Mouse (Mus musculus) retina, postnatal 1 day (tissue): ENCODE data around the gene Gm9913.

Experiments used
- DNase-seq: peaks from one replicate; pipeline ENCODE4 v3.0.0-alpha.2; 2012

Gene Gm9913

GRCm38 (mm10) chr2:125505006-125505745 is at the start of gene Gm9913:
Gene Gm9913, plus strand, starts transcription at chr2:125505089.
- peak; percentile 60 for DNase-seq

DNA sequence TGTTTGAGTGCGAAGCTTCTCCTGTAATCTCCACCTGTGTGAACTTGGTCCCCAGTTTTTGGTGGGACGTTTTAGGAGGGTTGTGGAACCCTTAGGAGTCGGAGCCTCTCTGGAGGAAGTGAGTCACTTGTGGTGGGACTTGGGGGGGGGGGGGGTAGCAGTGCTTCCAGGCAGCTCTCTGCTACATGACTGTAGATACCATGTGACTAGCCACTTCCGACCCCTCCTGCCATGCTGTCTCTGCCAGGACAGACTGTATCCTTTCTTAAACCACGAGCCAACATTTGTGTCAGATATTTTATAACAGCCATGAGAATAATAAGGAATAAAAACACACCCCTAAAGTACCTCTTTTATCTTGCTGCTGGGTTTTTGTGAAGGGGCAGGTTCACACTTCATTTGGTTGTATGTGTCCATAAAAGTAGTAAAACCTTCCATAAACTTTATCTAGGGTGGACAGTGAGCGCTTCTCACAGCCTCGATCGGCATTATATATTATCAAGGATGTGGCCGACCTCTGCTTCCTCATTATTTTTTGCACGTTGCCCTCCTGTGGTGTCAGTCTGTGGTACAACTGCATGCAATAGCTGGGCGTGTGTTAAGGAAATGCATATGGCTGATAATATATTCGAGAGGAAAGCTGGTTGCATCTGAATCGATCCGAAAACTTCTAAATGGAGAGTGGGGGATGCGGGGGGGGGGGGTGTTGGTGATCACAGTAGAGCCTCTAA is 48.7 kb upstream of the Gm9913 start:
- DNase-seq = no peak

GRCm38 (mm10) chr2:125459087-125459486 is 45.8 kb upstream of the Gm9913 start:
- no peak for DNase-seq

GRCm38 (mm10) chr2:125464036-125464435 is 40.9 kb upstream of the Gm9913 start:
- DNase-seq = no peak

DNA sequence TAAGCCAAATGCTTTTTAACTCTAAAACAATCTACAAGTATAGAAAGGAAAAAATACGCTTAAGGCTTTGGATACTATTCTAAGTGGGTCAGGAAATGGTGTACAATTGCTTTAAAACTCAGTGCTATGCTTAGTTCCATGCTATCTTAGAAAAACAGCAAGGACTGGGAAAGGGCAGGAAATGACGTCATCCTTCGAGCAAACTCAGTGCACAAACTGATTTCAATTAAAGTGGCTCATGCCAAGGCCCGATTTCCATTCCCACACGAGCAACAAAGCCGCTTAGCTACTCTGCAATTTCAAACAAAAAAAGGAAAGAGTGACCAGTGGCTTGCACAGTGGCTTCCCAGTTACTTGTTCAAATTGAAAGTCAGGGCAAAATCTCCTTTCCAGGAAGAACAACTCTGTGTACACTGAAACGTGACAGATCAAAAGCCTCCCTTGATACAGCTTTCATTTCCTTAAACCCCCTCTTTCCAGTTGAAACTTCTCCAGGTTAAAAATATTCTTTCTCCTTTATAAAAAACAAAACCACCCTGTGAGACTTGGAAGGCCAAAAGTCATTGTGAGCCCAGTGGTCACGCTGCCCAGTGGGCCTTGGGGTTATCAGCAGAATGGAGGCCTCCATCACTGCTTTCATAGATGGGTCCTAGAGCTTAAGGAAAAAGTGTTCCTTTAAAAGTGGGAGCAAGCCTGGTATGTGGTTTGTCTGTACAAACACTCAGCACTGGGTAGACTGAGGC is 34.2 kb upstream of the Gm9913 start:
- peak; percentile 4 for DNase-seq

GRCm38 (mm10) chr2:125471721-125472120 is 33.2 kb upstream of the Gm9913 start:
- DNase-seq = no peak

DNA sequence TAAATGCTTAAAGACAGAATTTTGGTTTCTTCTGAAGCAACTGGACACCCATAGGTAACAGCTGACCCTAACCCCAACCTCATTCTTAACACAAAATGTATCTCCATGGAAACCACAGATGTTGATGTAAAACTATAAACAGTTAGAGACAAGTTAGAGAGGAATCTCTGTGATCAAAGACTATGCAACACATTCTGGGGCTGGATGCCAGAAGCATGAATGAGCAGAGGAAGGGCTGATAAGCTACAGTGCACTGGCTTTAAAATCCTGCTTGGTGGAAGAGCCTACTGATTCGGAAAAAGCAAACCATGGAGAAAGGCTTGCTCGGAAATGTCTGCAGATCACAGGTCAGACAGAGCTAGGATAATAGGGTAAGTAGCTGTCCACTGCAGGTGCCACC is 31.7 kb upstream of the Gm9913 start:
- no peak for DNase-seq

GRCm38 (mm10) chr2:125474690-125475089 is 30.2 kb upstream of the Gm9913 start:
- DNase-seq = no peak

DNA sequence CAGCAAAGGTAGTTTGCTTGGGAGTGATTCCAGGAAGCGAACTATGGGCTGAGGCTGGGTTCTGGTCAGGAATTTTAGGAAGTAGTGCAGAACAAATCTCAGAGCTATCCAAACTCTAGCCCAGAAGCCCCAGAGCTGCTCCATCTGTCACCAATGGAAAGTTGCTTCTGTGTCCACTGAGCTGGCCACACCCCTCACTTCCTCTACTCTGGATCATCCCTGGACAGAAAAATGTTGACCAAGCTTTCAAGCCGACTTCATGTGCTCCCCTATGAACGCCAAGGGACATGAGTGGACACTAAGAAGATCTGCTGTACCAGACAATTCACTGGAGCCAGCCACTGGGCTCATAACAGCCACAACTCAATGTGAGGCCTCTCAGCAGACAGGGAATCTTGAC is 28.7 kb upstream of the Gm9913 start:
- no peak for DNase-seq

DNA sequence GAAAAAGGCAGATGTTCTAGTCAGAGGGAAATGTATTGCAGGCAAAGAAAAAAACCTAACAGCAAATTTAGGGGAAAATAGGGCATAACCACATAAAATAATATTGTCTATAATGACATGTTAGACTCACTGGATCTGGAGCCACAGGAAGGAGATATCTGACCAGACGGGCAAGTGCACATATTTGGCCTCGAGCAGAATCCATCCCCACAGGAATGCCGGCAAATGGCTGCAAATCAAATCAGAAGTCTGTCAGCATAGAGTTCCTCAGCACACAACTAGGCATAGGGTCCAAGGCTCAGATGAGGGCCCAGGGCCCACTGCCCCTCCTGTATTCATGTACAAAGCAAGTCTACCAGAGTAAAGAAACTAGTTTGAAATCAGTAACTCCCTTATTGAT is 27.5 kb upstream of the Gm9913 start:
- DNase-seq = peak; percentile 14

DNA sequence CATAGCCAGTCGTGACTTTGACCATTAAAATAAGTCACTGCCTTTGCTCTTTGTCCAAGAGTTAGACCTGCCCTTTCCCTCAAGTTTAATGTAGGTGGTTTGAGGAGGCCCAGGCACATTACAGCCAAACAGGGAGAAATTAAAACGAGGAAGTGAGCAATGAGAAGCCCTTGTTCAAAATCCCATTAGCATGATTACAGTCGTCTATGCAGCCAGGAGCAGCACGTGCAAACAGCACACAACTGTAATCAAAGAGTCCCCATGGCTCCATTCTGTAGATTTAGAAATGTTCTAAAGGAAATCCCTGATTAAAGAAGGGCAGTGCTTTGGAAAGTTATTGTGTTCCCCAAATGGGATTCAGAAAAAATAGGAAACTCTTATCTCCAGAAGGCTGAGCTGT is 26.2 kb upstream of the Gm9913 start:
- DNase-seq = no peak

- no peak for DNase-seq
Observed at GRCm38 (mm10) chr2:125480057-125480456, 24.8 kb upstream of the Gm9913 start.

DNA sequence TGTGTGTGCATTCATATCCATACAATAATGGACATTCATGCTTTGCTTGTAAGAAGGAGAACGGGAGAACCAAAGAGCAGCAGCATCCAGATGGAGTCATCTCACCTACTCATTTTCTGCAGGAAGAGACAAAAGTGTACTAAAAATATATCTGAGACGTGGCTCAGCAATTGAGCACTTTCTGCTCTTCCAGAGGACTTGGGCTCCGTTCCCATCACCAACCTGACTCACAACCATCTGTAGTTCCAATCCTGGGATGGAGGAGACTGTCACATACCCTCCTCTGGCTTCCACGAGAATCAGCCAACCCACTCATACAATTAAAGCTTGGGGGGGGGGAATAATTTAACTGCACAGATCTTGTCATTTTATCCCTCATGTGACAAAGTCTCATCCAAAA is 23.8 kb upstream of the Gm9913 start:
- DNase-seq = no peak

- no peak for DNase-seq
Observed at GRCm38 (mm10) chr2:125481531-125482317, 23.2 kb upstream of the Gm9913 start.

DNA sequence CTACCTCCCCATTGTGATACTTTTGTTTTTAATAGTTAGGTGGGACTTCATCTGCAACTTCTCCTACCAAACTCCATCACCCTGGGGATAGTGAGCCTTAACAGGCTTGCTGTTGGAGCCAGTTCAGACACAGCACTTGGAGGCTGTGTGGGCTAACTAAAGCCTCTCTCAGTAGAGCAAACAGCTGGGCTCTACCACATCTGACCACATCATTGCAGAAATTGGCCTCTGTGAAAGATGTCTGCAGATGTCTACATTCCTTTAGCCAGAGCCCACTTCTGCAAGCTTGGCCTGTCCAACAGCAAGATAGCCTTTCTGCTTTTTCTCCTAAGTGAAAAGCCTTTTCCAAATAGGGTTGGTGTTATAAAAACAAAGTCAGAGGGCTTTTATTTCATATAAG is 20.7 kb upstream of the Gm9913 start:
- DNase-seq = no peak

GRCm38 (mm10) chr2:125484910-125485309 is 20.0 kb upstream of the Gm9913 start:
- DNase-seq = no peak

DNA sequence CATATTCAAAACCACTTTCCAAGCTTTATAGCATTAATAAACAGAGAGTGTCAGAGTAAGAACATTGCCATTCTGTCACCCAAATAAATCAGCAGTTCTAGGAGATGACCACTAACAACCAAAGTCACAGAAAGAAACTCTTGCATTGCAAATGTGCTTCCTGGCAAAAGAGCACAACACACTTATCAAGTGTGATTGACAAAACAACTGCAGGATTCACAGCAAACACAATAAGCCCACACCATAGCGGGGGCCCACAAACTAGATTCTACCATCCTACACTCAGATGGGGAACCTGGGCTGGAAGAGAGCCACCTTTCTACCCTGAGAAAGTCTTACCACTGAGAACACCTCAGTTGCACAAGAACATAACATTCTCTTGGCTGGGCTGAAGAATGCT is 14.9 kb upstream of the Gm9913 start:
- no peak for DNase-seq

GRCm38 (mm10) chr2:125492050-125492900 is 12.6 kb upstream of the Gm9913 start:
- no peak for DNase-seq

DNA sequence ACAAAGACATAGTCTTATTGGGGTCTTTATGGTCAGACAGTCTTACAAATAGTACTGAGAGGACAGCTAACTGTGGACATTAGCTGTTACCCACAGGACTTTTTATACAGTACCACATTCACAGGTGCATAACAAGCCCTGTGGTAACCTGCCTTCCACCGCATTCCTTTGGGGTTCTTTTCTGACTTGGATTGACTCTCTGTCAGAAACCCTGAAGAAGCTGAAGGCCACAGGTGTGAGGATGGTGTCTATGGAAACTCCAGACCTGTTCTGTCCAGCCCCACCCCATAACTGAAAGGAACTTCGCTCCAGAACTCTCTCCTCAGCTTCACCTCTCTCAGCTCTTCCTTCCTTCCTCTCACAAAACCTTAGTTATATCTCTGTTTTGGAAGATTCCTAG is 10.6 kb upstream of the Gm9913 start:
- DNase-seq = no peak

- DNase-seq = no peak
Observed at GRCm38 (mm10) chr2:125494831-125495812, 9.8 kb upstream of the Gm9913 start.

GRCm38 (mm10) chr2:125496696-125497095 is 8.2 kb upstream of the Gm9913 start:
- no peak for DNase-seq
